In genomic region chr9:89704265-89705196, GRCm38 (mm10) we compare ENCODE assay signal across 7 mouse cellular contexts. TPM values are rescaled to one million over a fixed set of nuclear protein-coding genes. Genes with fewer than 3 reads are reported as not detected.
DNase-seq lines count a peak whose midpoint lies in the region; ATAC-seq lines count a peak whose summit lies in the region.

Tmed3 (minus strand) TSS chr9:89705068.

- peak within 1 kb of the TSS; percentile 86 for H3K9ac ChIP-seq in embryonic facial prominence, embryonic 12.5 days
- H3K9ac ChIP-seq in limb, embryonic 11.5 days (ENCODE audit: low read length), result peak within 1 kb of the TSS; percentile 86
- H3K9ac ChIP-seq in midbrain, embryonic 14.5 days (replicated peaks; ENCODE audit: low read length), result peak within 1 kb of the TSS; percentile 84

- peak; percentile 98 for ATAC-seq in embryonic facial prominence, embryonic 12.5 days (ENCODE audit: insufficient number of reproducible peaks, insufficient read depth, low FRiP score, low TSS enrichment)
- peak; percentile 97 for ATAC-seq in limb, embryonic 11.5 days (ENCODE audit: insufficient number of reproducible peaks, low FRiP score, low TSS enrichment, low read depth)
- peak; percentile 98 for ATAC-seq in midbrain, embryonic 14.5 days (ENCODE audit: low FRiP score, low TSS enrichment)

- 2% methylated on average over 52 of the region's 52 CpGs for WGBS in embryonic facial prominence, embryonic 12.5 days
- 2% methylated on average over 52 of the region's 52 CpGs for WGBS in limb, embryonic 11.5 days
- WGBS in midbrain, embryonic 14.5 days, result 2% methylated on average over 52 of the region's 52 CpGs

- DNase-seq in adrenal gland, postnatal 25 days, result peak; percentile 92
- DNase-seq in heart, adult 11 months, result peak; percentile 99
- DNase-seq in kidney, adult 18-20 months, result peak; percentile 89
- DNase-seq in limb, embryonic 11.5 days (ENCODE audit: low spot score), result peak; percentile 88
- DNase-seq in midbrain, embryonic 14.5 days, result peak; percentile 96
- peak; percentile 88 for DNase-seq in spleen, adult 18-20 months

- H3K36me3 ChIP-seq in embryonic facial prominence, embryonic 12.5 days, result peaks cover 32% of the 10 kb centered on the region
- 0 out of 2 replicates have a peak, but pooled peaks cover under 1% of the 10 kb centered on the region for H3K36me3 ChIP-seq in limb, embryonic 11.5 days (ENCODE audit: control insufficient read depth, insufficient read depth, low read length)
- peaks cover 21% of the 10 kb centered on the region for H3K36me3 ChIP-seq in midbrain, embryonic 14.5 days (ENCODE audit: control insufficient read depth, insufficient read depth, low read length)

- peak within 1 kb of the TSS; percentile 87 for H3K27ac ChIP-seq in embryonic facial prominence, embryonic 12.5 days
- H3K27ac ChIP-seq in limb, embryonic 11.5 days (replicated peaks; ENCODE audit: low read depth, low read length), result no peak within 1 kb of the TSS
- peak within 1 kb of the TSS; percentile 87 for H3K27ac ChIP-seq in midbrain, embryonic 14.5 days (replicated peaks; ENCODE audit: low read depth, low read length)

- H3K4me3 ChIP-seq in embryonic facial prominence, embryonic 12.5 days, result peak within 1 kb of the TSS; percentile 67
- H3K4me3 ChIP-seq in limb, embryonic 11.5 days (ENCODE audit: low read depth, low read length), result peak within 1 kb of the TSS; percentile 55
- peak within 1 kb of the TSS; percentile 68 for H3K4me3 ChIP-seq in midbrain, embryonic 14.5 days (replicated peaks; ENCODE audit: low read depth, low read length)

- no peaks in the 10 kb centered on the region for H3K9me3 ChIP-seq in embryonic facial prominence, embryonic 12.5 days
- H3K9me3 ChIP-seq in limb, embryonic 11.5 days (ENCODE audit: control insufficient read depth, low read length), result no peaks in the 10 kb centered on the region
- H3K9me3 ChIP-seq in midbrain, embryonic 14.5 days (ENCODE audit: control insufficient read depth, low read length), result no peaks in the 10 kb centered on the region

- H3K4me1 ChIP-seq in embryonic facial prominence, embryonic 12.5 days, result peaks cover 7% of the 10 kb centered on the region
- 0 out of 2 replicates have a peak, but pooled peaks cover 2% of the 10 kb centered on the region for H3K4me1 ChIP-seq in limb, embryonic 11.5 days (ENCODE audit: control insufficient read depth, insufficient read depth, low read length)
- peaks cover 7% of the 10 kb centered on the region; the same call in 1 of the 2 replicates for H3K4me1 ChIP-seq in midbrain, embryonic 14.5 days (ENCODE audit: control insufficient read depth, insufficient read depth, low read length)

- peak within 1 kb of the TSS; percentile 73 for H3K4me2 ChIP-seq in embryonic facial prominence, embryonic 12.5 days (replicated peaks)
- peak within 1 kb of the TSS; percentile 89 for H3K4me2 ChIP-seq in limb, embryonic 11.5 days (ENCODE audit: low read depth, severe bottlenecking)
- H3K4me2 ChIP-seq in midbrain, embryonic 14.5 days (ENCODE audit: low read length), result peak within 1 kb of the TSS; percentile 96

- H3K27me3 ChIP-seq in embryonic facial prominence, embryonic 12.5 days, result no peaks in the 10 kb centered on the region
- no peaks in the 10 kb centered on the region for H3K27me3 ChIP-seq in limb, embryonic 11.5 days (ENCODE audit: control insufficient read depth, insufficient read depth, low read length)
- no peaks in the 10 kb centered on the region for H3K27me3 ChIP-seq in midbrain, embryonic 14.5 days (ENCODE audit: control insufficient read depth, insufficient read depth, low read length)

RNA-seq across cellular contexts. Expression of gene Tmed3, which starts in this region (rescaled TPM):
- 80.1 and 92.7 TPM in 2 replicates for total RNA-seq in adrenal gland, postnatal 25 days (2021)
- 68.1 and 72.8 TPM in 2 replicates for polyA plus RNA-seq in embryonic facial prominence, embryonic 12.5 days (2016; fragmentation: Nextera tagmentation; extraction: Ambion mirVana)
- 50.4 and 51.5 TPM in 2 replicates for polyA plus RNA-seq in limb, embryonic 11.5 days (2014; fragmentation: Nextera tagmentation; extraction: Ambion mirVana)
- polyA plus RNA-seq in midbrain, embryonic 14.5 days (2014; fragmentation: Nextera tagmentation; extraction: Ambion mirVana), result 47.7 and 50.3 TPM in 2 replicates
